Mouse (Mus musculus) hindbrain, embryonic 11.5 days (tissue): ENCODE results near the gene Slc39a8. TPM values are rescaled to one million over a fixed set of nuclear protein-coding genes. Genes with fewer than 3 reads are reported as not detected.

ENCODE experiments used
- ATAC-seq: fragments of 200-750 bp; cut with Nextera tagmentation; 2 replicates; pipeline ENCODE4 v1.8.0; 2017; ENCODE audit warnings: mild to moderate bottlenecking, moderate TSS enrichment, moderate library complexity; ENCODE audit not compliant: low FRiP score
- DNase-seq: peaks from one replicate; pipeline ENCODE4 v3.0.0-alpha.2; 2015; ENCODE audit warnings: low spot score
- H3K27ac ChIP-seq: fragments of 300-500 bp; sonication (generic); 2 replicates; pipeline ENCODE4 v1.5.1; 2014; ENCODE audit warnings: mild to moderate bottlenecking, low read depth, low read length
- H3K27me3 ChIP-seq: fragments of 300-500 bp; sonication (generic); 2 replicates; pipeline ENCODE4 v1.6.1; 2014; ENCODE audit warnings: mild to moderate bottlenecking, low read length, moderate library complexity, mixed read lengths; ENCODE audit not compliant: control insufficient read depth, insufficient read depth
- H3K36me3 ChIP-seq: fragments of 300-500 bp; sonication (generic); 2 replicates; pipeline ENCODE4 v1.6.1; 2014; ENCODE audit warnings: mild to moderate bottlenecking, low read length, moderate library complexity, mixed read lengths; ENCODE audit not compliant: control insufficient read depth, insufficient read depth
- H3K4me1 ChIP-seq: fragments of 300-500 bp; sonication (generic); replicated peaks from 2 replicates; pipeline ENCODE4 v1.6.1; 2014; ENCODE audit warnings: low read length, mixed read lengths; ENCODE audit not compliant: control insufficient read depth, insufficient read depth
- H3K4me2 ChIP-seq: fragments of 300-500 bp; sonication (generic); replicated peaks from 2 replicates; pipeline ENCODE4 v1.6.1; 2014; ENCODE audit warnings: mild to moderate bottlenecking, low read depth, low read length
- H3K4me3 ChIP-seq: fragments of 300-500 bp; sonication (generic); 2 replicates; pipeline ENCODE4 v1.5.1; 2014; ENCODE audit warnings: low read depth, low read length
- H3K9ac ChIP-seq: fragments of 300-500 bp; sonication (generic); 2 replicates; pipeline ENCODE4 v1.6.1; 2014; ENCODE audit warnings: low read depth, low read length
- H3K9me3 ChIP-seq: fragments of 300-500 bp; sonication (generic); 2 replicates; pipeline ENCODE4 v1.6.1; 2016; ENCODE audit warnings: low read length; ENCODE audit not compliant: control insufficient read depth
- WGBS: fragments of 180-500 bp; shearing (Covaris S2); extraction: QIAGEN DNeasy Blood & Tissue Kit; methylation state at CpG from one replicate; pipeline ENCODE4 v1.1.7; 2014; 5-methylcytosine and 5-hydroxymethylcytosine counted together
- polyA plus RNA-seq: library from polyadenylated mRNA; unstranded; fragments of >200 nt; fragmentation: Nextera tagmentation; extraction: Ambion mirVana; gene quantifications from 2 replicates; pipeline ENCODE4 v1.2.1, GENCODE M21; 2014

Slc39a8 gene
- polyA plus RNA-seq, 1 experiment from 2014 or later: 23.3 TPM

- 95% methylated on average over 6 of the region's 6 CpGs for WGBS
- no peak for DNase-seq
Measured at GRCm38 (mm10) chr3:135878048-135878447, 53.0 kb downstream of the Slc39a8 start.

DNA sequence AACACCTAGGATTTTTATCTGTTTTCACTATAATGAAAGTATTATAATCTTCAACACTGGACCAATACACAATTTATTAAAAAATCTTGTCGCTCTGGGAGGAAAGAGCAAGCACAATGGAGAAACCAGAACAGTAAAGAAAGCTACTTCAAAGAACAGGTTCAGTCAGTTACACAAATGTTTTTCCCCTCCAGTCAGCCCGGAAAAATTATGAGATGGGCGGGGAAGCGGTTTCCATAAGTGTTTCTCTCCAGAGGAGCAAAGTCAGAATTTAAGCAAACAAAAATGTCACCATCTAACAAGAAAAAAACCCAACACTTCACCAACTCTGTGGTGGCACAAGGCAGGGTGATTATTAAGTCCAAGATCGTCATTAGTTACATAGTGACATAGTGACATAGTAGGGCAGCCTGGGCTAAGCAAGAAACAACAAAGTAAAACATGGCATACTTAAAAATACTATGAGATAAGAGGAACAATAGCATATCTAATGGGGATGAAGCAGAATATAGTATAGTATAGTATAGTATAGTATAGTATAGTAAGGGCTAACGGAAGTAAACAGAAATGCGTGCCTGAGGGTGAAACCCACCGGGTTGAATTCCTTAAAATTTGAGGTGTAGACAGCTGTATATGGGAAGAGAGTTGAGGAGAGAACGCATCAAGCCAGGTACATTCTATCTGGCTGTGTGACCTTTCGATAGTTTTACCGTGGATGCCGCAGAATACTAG, 61.0 kb downstream of the Slc39a8 start:
- Histone ChIP-seq H3K4me1 (no peaks in the 10 kb centered on the region), H3K36me3 (no peaks in the 10 kb centered on the region), H3K9ac (no peak overlapping the region), H3K9me3 (no peaks in the 10 kb centered on the region), H3K27me3 (no peaks in the 10 kb centered on the region), H3K4me2 (no peak overlapping the region), H3K27ac (no peak overlapping the region), H3K4me3 (no peak overlapping the region)
- WGBS: 75% methylated on average over 12 of the region's 12 CpGs
- ATAC-seq (peak; percentile 23), DNase-seq (no peak)

More at GRCm38 (mm10) chr3:135878048-135878447, 53.0 kb downstream of the Slc39a8 start:
- no peak overlapping the region for H3K27ac ChIP-seq
- no peak overlapping the region for H3K4me2 ChIP-seq
- H3K4me3 ChIP-seq: no peak overlapping the region
- no peaks in the 10 kb centered on the region for H3K9me3 ChIP-seq
- H3K9ac ChIP-seq: no peak overlapping the region
- ATAC-seq: no peak
- no peaks in the 10 kb centered on the region for H3K27me3 ChIP-seq
- H3K4me1 ChIP-seq: no peaks in the 10 kb centered on the region
- no peaks in the 10 kb centered on the region for H3K36me3 ChIP-seq

DNA sequence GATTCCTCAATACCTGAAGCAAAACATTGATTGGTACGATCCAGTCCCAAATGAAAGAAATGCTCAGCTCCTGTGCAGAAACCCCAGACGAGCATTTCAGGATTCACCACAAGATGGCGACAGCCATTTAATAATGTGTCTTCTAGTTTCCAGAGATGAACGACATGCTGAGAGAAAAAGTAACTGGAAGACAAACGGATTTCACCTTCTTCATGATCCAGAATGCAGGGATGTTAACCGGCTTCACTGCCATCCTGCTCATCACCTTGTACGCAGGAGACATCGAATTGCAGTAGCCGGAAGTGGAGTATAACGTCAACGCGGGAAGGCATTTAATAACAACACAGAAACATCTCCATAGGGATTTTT, 61.6 kb downstream of the Slc39a8 start:
- whole genome bisulfite sequencing: 51% methylated on average over 12 of the region's 12 CpGs
- Histone ChIP-seq H3K9me3 (no peaks in the 10 kb centered on the region), H3K4me1 (no peaks in the 10 kb centered on the region), H3K36me3 (no peaks in the 10 kb centered on the region), H3K4me2 (no peak overlapping the region), H3K9ac (no peak overlapping the region), H3K27ac (no peak overlapping the region), H3K4me3 (no peak overlapping the region), H3K27me3 (no peaks in the 10 kb centered on the region)
- peak; percentile 85 for DNase-seq
- ATAC-seq: peak; percentile 61

DNA sequence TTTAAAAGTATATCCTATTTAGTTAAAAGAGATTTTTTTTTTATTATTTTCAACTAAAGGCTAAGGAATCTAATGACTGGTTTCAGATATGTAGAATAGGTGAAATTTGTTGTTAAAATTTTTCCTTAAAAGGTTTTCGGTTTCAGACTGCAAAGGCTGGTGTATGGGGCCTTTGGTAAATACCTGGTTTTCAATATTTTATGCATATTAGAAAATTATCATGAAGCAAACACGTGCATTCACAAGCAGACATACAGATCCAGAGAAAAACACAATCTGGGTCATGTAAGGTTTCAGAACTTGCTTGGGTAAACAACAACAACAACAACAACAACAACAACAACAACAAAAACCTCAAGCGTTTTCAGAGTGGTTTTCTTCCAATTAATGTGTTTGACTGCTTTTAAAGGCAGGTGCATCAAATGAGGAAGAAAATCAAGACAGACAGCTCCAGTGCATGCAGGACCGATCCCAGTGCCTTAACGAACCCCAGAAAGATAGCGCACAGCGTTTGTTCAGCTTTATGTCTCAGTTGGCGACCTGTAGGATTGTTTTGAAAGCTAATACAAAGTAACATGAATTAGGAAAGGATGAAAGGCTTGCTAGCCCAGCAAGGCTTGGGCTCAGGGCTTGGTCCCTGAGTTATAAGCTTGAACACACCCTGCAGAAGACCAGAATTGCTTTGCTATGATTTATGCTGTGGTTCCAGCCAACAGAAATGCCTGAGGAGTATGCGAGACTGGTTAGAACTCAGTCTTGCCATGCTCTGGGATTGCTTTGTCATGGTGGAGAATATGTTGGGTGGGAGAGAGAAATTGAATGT, 62.2 kb downstream of the Slc39a8 start:
- no peaks in the 10 kb centered on the region for H3K4me1 ChIP-seq
- no peak overlapping the region for H3K4me3 ChIP-seq
- DNase-seq (peak; percentile 10), ATAC-seq (peak; percentile 60; the same call in 1 of the 2 replicates)
- H3K27ac ChIP-seq: no peak overlapping the region
- no peaks in the 10 kb centered on the region for H3K36me3 ChIP-seq
- WGBS: 68% methylated on average over 9 of the region's 9 CpGs
- no peaks in the 10 kb centered on the region for H3K27me3 ChIP-seq
- H3K4me2 ChIP-seq: no peak overlapping the region
- no peaks in the 10 kb centered on the region for H3K9me3 ChIP-seq
- no peak overlapping the region for H3K9ac ChIP-seq

DNA sequence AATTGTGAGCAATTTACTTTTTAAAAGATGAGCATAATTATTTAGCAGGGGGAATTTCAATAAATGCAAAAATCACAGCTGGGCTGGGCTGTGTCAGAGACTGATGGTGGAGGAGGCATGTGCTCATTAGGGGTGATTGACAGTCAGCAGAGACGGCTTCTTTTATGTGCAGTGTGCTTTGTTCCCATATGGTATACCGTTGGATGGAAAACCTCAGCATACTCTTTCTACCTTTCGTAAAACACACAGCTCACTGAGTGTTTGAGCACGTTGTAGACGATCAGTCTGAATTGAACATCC, 62.7 kb downstream of the Slc39a8 start:
- ATAC-seq (peak; percentile 85), DNase-seq (peak; percentile 24)
- no peak overlapping the region for H3K4me2 ChIP-seq
- no peak overlapping the region for H3K27ac ChIP-seq
- H3K4me1 ChIP-seq: no peaks in the 10 kb centered on the region
- no peaks in the 10 kb centered on the region for H3K27me3 ChIP-seq
- no peaks in the 10 kb centered on the region for H3K36me3 ChIP-seq
- no peaks in the 10 kb centered on the region for H3K9me3 ChIP-seq
- no peak overlapping the region for H3K9ac ChIP-seq
- no peak overlapping the region for H3K4me3 ChIP-seq
- WGBS: 49% methylated on average over 5 of the region's 5 CpGs

GRCm38 (mm10) chr3:135889401-135889800, 64.3 kb downstream of the Slc39a8 start:
- H3K4me1 ChIP-seq: no peaks in the 10 kb centered on the region
- ATAC-seq (no peak), DNase-seq (no peak)
- H3K4me3 ChIP-seq: no peak overlapping the region
- H3K9me3 ChIP-seq: no peaks in the 10 kb centered on the region
- no peak overlapping the region for H3K4me2 ChIP-seq
- H3K27me3 ChIP-seq: no peaks in the 10 kb centered on the region
- H3K9ac ChIP-seq: no peak overlapping the region
- H3K27ac ChIP-seq: no peak overlapping the region
- H3K36me3 ChIP-seq: no peaks in the 10 kb centered on the region

- Histone ChIP-seq H3K4me2 (no peak overlapping the region), H3K36me3 (no peaks in the 10 kb centered on the region), H3K4me3 (no peak overlapping the region), H3K9me3 (no peaks in the 10 kb centered on the region), H3K27me3 (no peaks in the 10 kb centered on the region), H3K27ac (no peak overlapping the region), H3K9ac (no peak overlapping the region), H3K4me1 (no peaks in the 10 kb centered on the region)
- DNase-seq (no peak), ATAC-seq (no peak)
- WGBS: 87% methylated on average over 1 of the region's 1 CpGs
Measured at GRCm38 (mm10) chr3:135903366-135903765, 78.3 kb downstream of the Slc39a8 start.

DNA sequence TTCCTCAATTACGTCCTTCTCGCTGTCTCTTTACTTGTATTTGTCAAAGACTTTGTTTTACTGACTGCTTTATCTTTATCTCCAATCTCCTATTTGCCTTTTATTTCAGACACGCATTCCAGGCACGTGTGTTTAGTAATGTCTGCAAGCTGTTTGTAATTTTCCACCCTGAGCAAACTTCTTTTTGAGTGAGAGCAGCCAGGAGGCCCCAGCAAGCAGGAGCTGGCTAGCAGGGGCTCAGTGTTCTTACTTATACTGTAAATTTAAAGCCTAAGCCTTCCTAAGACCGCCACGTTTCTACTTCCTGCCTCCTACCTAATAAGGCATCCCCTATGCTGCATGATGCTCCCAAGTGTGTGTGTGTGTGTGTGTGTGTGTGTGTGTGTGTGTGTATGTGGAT, 79.8 kb downstream of the Slc39a8 start:
- no peaks in the 10 kb centered on the region for H3K36me3 ChIP-seq
- no peaks in the 10 kb centered on the region for H3K9me3 ChIP-seq
- no peaks in the 10 kb centered on the region for H3K27me3 ChIP-seq
- 83% methylated on average over 6 of the region's 6 CpGs for WGBS
- ATAC-seq (no peak), DNase-seq (no peak)
- H3K4me2 ChIP-seq: no peak overlapping the region
- no peak overlapping the region for H3K4me3 ChIP-seq
- no peaks in the 10 kb centered on the region for H3K4me1 ChIP-seq
- no peak overlapping the region for H3K27ac ChIP-seq
- no peak overlapping the region for H3K9ac ChIP-seq

- no peak overlapping the region for H3K4me3 ChIP-seq
- no peak overlapping the region for H3K9ac ChIP-seq
- H3K27me3 ChIP-seq: no peaks in the 10 kb centered on the region
- no peak for DNase-seq
- 81% methylated on average over 1 of the region's 1 CpGs for WGBS
- no peak for ATAC-seq
- no peaks in the 10 kb centered on the region for H3K4me1 ChIP-seq
- no peak overlapping the region for H3K27ac ChIP-seq
- H3K36me3 ChIP-seq: no peaks in the 10 kb centered on the region
- no peak overlapping the region for H3K4me2 ChIP-seq
- no peaks in the 10 kb centered on the region for H3K9me3 ChIP-seq
Measured at GRCm38 (mm10) chr3:135905729-135906128, 80.7 kb downstream of the Slc39a8 start.
